Mouse (Mus musculus) CD8-positive naive resting alpha-beta T cell, adult 2 months (primary cell): ENCODE measurements around the gene Ankrd33b.
A peak's percentile ranks its signal among the peaks of the same experiment; 100 is the strongest.

ENCODE experiments used
- DNase-seq, 2 experiments: peaks; one replicate each; pipeline ENCODE4 v3.0.0; 2022; ENCODE audit warnings: low read depth in 2 of 2, low spot score in 2 of 2

The Ankrd33b gene

DNA sequence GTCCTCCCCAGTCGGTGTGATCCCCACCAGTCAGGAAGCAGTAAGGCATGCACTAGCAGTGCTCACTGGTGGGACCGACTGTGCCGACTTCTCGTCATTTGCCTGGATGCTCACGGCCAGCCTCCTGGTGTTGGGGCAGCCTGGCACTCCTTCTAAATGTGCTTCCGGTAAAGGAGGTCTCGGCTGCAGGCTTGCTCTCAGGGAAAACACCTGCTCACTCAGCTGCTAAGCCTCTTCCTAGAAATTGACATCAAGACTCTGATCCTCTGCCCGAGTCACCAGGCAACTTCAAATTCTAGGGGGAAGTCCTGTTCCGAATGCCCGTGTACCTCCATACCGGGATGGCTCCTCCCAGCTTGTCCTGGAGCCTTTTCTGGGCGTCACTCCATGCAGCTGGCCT, 101.7 kb downstream of the Ankrd33b start:
- no peak for DNase-seq

DNA sequence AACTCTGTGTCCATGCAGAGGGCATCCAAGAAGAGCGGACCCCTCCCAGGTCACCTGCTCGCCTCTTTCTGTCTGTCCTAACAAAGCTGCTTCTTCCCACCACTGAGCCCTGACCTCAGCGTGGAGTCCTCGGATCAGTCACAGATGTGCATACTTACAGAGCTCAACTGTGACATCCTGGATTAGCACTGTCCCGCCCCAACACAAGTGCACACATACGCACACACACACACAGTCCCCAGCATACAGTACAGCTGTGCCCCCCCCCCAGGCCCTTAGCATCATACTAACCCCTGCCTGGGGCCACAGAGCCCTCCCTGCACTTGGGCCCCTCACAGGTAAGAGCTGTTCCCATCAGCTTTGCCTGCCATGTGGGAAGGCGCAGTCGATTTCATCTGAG, 102.1 kb downstream of the Ankrd33b start:
- no peak for DNase-seq

DNA sequence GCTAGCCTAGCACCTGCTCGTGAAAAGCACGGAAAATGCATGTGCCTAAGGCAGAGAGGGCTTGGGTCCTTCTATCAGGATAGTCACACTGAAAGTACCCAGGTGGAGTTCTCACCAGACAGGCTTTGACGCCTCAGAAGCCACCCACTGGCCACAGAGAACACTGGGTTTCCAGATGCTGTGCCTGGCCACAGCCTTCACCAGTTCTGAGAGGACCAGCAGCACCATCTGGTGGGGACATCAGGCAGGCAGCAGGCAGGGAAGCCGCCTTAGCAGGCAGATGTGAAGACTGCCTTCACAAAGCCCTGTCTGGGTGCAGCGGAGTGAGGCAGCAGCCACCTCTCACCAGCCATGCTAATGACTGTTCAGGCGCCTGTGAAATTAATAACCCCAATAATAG, 102.7 kb downstream of the Ankrd33b start:
- peak; percentile 26 to 27 for DNase-seq

DNA sequence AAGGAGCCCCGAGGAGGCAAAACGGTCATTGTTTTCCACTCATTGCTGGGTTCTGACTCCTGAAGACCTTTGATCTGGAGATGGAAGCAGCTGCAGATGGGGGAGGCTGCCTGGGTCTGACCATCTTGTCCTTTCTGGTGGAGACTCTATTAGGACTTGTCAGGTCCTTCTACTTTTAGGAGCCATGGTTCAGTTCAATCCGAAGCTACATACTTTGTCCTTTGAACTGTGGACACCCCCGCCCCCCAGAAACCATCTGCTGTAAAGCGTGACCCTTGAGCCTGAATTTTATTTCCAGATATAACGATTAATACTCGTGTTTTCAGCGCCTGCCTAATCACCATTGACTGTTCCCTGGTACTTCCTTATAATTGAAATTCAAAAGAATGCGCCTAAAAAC, 105.2 kb downstream of the Ankrd33b start:
- no peak for DNase-seq

DNA sequence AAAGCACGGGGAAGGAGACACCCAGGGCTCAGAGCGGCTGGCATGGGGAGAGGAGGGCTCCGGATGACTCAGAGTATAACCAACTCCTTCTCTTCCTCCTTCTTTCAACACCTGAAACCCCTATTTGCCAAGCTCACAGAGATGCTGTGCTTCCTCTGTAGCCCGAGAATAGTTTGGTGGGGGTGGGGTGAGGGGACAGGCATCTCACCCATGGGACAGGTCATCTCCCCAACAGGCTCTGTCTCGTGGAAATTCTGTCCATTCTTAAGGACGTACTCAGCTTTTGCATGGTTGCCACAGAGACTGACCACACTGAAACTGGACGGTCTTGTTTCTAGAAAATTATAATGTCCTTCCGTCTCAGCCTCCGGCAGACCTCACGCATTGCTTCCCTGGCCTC, 106.4 kb downstream of the Ankrd33b start:
- DNase-seq, result no peak

DNA sequence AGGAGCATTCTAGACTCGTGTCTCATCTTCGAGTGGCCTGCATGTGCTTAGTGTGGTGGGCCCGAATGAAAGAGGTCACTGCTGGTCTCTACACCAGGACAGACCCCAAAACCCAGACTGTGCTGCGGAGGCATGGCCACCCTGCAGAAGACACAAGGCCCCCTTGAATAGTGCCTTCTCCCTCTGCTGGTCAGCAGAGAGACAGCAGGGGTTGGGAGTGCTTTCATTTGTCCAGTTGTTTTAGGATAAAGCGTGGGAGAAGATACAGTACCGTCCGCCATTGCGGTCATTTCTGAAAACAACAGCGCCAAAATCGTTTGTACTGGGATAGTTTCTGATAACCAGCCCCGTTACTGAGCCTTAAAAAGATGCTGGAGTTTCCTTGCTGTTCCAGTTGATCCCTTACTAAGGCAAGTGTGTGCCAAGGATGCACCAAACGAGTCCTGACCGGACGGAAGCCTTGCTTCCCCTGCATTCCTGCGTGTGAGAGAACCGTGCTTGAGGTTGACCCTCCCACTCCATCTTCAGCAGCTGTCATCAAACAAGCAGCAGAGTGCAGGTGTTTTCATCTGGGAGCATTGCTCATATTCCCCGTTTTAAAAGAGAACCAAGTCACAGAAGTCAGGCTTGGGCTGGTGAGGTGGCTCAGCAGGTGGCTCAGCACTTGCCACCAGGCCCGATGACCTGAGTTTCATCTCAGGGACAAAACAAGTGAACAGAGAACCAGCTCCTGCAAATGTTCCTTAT, 108.7 kb downstream of the Ankrd33b start:
- no peak for DNase-seq

DNA sequence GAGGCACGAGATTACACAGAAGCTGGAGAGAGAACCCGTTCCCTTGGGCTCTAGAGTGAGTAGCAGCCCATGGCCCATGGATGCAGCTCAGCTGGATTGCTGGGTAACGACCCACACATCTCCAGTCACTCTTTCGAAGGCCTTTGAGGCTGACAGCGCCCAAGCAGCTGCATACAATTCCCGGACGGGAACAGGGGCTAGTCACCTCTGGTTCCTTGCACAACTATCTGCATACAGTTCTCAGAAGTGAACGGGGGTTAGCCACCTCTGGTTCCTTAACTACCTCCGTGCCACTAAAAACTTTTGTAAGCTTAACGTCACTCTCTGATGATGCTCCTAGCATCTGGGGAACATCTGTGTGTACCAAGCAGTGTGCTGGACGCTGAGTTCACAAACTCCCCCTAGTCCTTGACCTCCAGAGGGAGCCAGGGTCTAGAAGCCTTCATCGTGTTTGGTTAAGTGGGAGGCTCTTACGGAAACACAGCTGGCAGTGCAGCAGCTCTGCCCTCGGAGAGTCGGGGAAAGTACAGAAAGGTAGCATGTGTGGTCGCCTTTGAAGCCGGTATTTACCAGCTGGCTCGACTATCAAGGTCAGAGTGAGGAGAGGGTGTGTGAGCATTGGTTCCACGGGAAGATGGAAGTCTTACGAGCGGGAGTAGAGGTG, 109.4 kb downstream of the Ankrd33b start:
- no peak for DNase-seq

DNA sequence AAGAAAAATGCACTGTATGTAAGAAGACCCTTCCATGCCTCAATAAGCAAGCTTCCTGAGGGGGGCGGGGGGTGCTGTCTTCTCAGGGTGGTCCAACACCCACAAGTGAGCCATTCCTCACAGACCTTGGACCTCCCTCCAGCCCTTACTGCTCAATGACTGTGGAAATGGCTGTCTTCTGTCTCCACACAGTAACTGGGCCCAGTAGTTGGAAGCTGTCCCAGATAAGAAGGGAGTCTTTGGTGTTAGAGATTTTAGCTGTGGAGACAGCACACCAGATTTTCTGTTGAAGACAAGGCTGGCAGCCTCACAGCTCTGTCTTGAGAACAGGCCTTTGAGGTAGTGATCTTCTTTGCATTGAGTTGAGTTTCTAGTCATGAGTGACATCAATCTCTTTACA, 110.2 kb downstream of the Ankrd33b start:
- no peak for DNase-seq

DNA sequence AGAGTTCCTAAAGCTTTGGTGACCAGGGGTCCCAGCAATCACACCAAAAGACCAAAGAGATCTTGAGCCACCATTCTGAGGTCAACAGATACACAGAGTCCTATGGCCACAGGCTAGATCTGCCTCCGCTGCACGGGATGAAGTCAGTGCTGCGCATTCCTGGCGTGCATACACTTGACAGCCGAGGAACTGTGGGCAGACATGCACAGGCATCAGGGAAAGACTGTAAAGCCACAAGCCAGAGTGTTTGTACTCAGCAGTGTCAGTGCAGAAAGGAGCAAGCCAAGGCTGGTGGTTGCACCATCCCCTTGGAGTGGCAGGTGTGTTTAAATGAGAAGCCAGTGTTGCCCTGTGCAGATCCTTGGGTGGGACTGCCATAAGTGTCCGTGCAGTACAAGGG, 111.8 kb downstream of the Ankrd33b start:
- DNase-seq, result no peak

DNA sequence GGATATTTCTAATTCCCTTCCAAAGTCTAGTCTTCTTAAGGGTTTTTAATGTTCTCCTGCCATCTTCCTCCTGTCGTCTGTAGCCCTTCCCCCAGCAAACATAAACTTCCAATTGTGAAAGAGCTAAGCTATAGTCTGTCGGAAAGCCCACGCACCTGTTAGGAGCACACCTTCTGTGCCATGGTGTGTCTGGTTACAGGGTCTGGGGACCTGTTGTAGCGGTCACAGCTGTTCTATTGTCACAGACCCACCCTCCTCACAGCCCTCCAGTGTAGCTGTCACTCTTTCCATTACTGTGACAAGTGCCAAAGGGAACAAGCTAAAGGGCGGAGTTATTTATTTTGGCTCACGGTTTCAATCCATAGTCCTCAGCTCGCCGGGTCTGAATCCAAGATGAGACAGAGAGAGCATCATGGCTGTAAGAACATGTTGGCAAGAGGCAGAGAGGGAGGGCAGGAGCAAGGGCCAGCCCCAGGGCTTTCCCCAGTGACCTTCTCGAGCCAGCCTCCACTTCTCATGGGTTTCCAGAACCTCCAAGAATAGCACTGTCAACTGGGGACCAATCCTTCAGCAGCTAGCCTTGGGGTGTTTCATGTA, 112.5 kb downstream of the Ankrd33b start:
- DNase-seq, result no peak

DNA sequence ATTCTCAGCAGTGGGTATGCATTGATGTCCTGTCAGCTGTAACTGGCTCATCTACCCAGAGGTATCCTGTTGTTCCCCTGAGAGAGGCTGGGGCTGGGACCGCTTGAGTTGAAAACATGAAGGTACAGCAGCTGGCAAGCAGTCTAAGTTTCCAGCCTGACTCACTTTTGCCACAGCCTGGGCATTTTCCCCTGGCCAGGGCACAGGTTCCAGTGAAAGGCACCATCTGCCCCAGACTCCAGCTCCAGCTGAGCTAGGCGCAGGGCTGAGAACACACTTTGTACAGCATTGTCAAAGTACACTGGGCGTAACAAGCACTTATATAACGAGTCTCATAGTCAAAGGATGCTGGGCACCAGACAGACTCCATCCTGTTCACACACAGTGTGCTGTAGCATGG, 113.6 kb downstream of the Ankrd33b start:
- no peak for DNase-seq

DNA sequence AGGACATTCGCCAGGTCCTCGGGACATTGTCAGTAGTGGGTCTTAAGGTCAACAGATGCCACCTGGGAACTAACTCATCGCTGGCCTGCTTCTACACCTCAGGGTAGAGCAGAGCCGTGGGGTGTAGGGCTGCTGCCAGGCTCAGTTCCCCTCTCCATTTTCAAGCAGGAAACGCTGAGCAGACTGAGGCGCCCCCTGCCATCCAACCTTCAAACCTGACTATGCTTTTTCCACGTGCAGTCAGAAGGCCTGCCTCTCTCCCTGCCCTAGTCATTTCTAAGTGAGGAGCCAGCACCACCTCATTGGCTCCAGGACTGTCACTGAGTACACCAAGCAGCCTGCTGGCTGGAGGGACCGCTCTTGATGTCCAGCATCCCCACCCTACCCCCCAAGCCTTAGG, 114.1 kb downstream of the Ankrd33b start:
- DNase-seq, result no peak

DNA sequence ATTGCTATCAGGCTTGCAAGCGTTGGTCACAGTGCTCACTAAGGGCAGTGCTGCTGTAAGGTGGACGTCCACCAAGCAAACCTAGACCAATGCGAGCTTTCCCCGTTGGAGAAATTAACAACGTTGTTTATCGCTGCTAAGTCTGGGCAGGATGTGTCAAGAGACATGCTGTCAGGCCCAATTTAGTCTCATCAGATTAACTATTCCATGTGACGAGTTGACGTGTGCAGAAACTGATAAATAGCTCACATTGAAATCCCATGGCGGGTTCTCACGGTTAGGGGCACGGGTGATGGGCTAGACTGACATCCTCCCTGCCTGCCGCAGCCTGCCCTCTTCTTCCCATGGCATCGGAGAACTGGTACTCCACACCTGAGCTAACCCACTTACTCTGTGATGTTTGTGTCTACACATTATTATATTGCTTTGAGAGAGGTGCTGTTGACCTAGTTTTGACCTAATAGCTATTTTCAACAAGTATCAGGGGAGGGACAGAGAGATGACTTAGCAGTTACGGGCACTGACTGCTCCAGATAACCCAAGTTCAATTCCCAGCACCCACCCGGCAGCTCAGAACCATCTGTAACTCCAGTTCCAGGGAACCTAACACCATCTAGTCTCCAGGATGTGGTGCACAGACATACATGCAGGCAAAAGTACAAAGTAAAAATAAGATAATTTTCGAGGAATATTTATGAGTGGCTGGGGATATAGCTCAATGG, 114.8 kb downstream of the Ankrd33b start:
- no peak for DNase-seq

DNA sequence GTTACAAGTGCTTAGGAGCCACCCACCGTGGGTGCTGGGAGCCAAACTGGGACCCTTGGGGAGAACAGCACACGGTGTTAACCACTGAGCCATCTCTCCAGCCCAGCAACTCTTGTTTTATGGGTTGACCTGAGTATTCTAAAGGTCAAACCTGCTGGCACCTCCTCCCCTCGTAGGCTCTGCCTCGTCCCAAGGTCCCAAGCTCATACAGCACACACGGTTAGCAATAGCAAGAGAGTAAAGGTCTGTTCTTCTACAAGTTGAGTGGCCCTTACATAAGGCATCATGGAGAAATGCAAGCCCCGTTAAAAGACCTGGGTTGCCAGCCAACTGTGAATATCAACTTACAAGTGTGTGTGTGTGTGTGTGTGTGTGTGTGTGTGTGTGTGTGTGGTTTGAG, 116.3 kb downstream of the Ankrd33b start:
- no peak for DNase-seq

DNA sequence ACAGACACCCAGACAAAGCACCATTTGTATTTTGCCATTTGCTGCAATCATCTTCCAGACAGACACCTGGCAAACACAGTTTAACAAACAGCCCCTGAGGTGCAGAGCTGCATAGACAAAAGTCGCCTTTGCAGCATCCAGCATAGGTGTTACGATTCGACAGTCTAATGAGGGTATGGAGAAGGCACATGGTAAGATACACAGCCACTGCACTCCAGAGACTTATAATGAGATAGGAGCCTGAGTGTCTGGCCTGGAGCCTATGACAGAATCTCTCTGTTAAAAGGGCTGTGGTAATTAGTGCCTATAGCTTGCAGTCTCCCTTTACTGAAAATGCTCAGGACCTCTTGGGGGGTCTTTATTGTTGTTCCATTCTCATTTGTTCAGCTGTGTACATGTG, 116.8 kb downstream of the Ankrd33b start:
- DNase-seq, result no peak

DNA sequence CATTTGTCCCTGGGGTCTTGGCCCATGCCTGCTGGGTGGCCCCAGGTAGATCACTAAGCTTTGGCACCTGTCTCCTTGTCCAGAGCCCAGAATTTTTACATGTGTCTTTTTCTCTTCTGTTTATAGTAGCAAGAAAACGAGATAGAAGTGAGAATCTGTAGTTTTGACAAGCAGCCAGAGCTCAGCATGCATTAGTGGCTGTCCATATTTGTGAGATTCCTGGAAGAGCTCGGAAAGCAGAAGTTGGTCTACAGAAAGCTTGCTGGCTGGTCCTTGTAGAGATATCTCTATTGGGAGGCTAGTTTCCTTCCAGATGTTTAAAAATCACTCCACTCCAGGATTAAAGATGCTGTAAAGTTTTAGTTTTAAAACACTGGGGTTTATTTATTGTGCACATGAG, 117.5 kb downstream of the Ankrd33b start:
- no peak for DNase-seq

DNA sequence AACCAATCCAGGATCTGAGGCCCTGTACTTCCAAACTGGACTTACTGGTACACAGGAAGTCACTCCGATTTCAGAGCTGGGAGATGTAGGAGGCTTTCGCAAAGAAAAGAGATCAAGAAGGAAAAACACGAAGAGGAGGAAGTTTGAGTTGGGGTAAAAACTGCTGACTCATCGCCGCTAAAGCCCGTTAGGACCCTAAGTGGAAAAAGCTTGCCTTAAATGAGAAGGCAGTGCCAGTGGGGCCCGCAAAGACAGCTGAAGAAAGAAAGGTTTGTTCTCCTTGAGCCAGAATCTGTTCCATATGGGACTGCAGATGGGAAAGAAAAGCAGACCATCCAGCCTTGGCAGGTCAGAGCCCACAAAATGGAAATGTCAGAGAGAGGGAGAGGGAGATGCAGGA, 118.6 kb downstream of the Ankrd33b start:
- DNase-seq, result no peak

DNA sequence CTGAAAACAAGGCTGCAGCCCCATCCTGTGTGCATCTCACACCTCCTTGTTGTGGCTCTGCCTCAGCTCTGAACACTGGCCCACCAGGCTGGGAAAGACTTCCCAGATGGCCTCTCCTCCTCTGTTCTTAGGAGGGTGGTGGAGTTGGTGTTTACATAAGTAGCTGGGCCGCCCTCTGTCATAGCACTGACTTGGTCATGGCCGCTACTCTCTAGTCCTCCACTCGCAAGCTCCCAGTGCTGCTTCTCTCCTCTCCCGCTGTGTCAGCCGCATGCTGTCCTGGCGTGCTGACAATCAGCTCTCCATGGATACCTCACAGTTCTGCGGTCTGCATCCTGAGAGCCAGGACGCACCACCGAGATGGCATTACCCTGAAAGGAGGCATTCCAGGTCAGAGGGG, 120.5 kb downstream of the Ankrd33b start:
- no peak for DNase-seq

DNA sequence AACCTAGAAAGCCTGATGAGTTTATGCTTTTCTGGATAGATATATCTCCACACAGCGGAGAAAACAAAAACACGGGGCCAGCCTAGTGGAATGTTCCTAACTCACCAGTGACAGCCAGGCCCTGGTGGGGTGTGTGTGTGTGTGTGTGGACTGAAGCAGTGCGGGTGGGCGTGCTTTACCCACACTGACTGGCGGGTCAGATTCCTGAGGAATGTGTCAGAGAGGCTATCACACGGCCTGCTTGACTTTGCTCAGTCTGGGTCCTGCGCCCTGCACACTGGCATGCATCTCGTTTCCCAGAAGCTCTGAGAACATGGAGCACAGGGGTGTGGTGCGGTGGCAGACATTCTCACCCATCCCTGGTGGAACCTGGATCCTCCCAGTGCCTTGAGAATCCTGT, 121.6 kb downstream of the Ankrd33b start:
- no peak for DNase-seq

DNA sequence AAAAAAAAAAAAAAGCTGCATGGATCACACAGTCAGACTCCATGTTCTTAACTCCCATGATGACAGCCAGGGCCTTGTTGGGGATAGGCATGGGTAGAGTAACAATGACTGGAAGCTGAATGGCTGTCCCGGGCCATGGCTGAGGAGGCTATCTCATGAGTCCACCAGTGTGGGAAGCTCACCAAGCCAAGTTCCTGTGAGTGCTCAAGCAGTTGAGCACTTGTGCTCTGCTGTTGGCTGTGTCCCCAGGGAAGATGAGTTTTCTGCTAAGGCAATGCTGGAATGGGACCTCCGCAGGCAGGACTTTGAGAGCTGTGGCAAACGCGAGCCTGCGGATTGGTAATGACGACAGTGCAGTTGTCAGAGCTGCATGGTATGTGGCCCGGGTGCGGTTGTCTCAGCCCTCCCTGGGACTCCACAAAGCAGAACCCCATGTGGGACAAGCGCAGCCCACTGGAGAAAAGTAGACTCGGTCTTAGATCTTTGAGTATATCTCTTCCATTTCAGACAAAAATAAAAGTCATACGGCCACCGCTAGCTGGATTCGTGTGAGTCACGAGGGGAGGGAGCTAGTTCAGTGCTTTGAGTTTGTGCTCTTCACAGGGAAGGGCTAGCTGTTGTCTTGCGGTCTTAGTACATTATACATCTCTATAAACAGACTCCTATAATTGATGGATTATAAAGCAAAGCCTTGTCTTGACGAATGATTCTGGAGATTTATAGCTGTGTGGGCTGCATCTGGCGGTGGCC, 122.7 kb downstream of the Ankrd33b start:
- no peak for DNase-seq

DNA sequence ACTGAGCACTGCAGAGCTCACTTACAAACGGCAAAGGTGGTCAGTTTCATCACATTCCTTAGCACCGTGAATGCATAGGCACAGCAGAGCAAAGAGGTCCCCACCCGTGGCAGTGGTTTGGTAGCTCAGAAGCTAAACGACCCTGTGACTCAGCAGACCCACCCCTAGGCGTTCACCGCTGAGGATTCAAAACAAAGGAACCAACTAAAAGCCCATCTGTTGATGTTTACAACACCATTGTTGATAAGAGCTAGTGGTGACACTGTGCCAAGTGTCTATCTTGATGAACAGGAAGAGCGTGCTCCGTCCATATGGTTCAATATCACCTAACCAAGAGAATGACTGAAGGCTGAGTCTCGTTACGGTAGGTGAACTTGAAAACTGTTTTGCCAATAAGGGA, 124.3 kb downstream of the Ankrd33b start:
- DNase-seq, result no peak
